Mouse (Mus musculus) liver (tissue): ENCODE measurements around the gene Rmi2.
A peak's percentile ranks its signal among the peaks of the same experiment; 100 is the strongest.
"Not testable (repeated sequence)": the region's sequence is repeated elsewhere in the genome, so short reads cannot be mapped to it uniquely, and the experiment has no call there.

Experiments used
- DNase-seq: peaks from one replicate; pipeline ENCODE4 v3.0.0-alpha.2; 2020; ENCODE audit warnings: mixed read lengths

Gene Rmi2

GRCm38 (mm10) chr16:10834911-10835587 lies at the start of gene Rmi2:
Rmi2 (plus strand) TSS chr16:10835059.
- peak; percentile 93 for DNase-seq

DNA sequence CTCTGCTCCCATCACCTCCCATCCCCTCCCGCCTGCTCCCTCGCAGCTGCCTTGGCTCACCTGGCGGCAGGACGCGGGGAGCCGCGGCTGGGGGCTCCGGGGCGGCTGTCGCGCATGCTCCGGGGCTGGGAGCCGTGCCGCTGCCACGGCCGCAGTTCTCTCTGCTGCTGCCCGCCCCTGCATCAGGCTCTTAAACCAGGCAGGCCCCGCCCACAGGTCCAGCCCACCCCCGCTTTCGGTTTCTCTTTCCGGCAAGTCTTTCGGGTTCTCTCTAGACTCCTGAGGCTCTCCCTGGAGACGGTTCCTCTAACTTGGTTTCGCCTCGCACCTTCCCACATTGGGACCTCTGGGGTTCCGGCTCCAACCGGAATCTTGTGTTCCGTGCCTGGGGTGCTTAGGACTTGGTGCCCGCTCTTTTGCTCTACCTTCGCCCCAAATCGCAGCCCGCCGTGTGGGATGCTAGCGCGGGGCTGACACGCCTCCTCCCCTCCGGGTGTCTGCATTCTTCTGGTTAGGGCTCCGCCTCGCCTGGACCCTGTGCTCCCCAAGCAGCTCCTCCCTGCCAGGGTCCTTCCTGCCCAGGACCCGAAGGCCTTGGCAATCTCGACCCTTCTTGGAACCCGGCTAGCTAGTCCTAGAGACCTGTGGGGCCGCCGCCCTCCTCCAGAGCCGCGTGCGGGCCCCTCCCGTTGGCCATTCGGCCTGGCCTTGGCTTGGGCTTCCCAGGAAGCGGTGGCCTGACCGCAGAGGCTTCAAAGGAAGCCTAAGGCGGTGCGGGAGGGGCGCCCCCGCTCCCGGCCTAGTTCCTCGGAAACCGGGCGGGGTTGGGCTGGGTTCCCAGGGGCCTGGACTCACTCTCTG lies 49.3 kb upstream of the Rmi2 start, which contains the start of gene Socs1:
TSS of gene Socs1 (minus strand) at position 166 of the 861 bp plus-strand sequence.
- DNase-seq, result peak; percentile 90

GRCm38 (mm10) chr16:10786288-10786687 lies 48.6 kb upstream of the Rmi2 start:
- DNase-seq, result peak; percentile 82

GRCm38 (mm10) chr16:10786782-10787547 lies 47.9 kb upstream of the Rmi2 start:
- no peak for DNase-seq

- no peak for DNase-seq
These were observed 47.3 kb upstream of the Rmi2 start for GRCm38 (mm10) chr16:10787548-10788058.

- DNase-seq, result no peak
These were observed 46.6 kb upstream of the Rmi2 start, which contains the start of gene Tnp2 for GRCm38 (mm10) chr16:10788271-10788670. Tnp2 (minus strand) TSS chr16:10788660.

DNA sequence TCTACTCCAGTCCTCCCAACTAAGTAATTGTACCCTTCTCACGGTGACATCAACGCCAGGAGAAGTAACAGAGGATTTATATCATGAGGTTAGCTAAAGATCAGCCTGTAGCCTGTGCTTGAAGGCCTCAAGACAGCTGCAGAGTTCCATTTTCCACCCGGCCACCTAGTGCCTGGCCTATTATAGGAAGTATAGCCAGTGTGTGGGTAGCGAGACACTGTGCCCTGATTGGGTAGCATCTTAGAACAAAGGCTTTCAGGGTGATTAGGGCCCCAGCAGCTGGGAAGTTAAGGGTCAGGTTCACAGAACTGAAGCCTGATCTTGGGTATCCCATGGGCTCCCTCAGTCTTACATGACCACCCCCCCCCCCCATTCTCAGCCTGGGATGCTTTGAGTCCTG lies 46.0 kb upstream of the Rmi2 start:
- DNase-seq, result no peak

DNA sequence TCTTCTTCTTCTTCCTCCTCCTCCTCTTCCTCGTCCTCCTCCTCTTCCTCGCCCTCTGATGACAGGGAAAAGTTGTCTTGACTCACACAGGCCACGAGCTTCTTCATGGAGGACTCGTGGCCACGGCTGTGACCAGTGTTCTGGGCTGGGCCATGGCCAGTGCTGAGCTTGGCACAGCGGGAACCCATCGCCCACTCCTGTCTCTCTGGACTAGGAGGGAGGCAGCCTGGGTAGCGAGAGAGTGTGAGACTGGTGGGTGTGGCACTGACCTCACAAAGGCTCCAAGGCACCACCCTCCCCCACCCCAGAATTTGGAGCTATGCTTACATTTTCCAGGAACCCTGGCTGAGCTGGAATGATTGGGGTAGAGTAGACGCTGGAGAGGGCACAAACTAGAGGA lies 44.2 kb upstream of the Rmi2 start, which contains the start of gene Prm3:
TSS of gene Prm3 (minus strand) at position 213 of the 400 bp plus-strand sequence.
- no peak for DNase-seq

GRCm38 (mm10) chr16:10796034-10796433 lies 38.8 kb upstream of the Rmi2 start, which contains the start of gene Prm2:
Prm2 (minus strand) TSS chr16:10796134.
- no peak for DNase-seq

DNA sequence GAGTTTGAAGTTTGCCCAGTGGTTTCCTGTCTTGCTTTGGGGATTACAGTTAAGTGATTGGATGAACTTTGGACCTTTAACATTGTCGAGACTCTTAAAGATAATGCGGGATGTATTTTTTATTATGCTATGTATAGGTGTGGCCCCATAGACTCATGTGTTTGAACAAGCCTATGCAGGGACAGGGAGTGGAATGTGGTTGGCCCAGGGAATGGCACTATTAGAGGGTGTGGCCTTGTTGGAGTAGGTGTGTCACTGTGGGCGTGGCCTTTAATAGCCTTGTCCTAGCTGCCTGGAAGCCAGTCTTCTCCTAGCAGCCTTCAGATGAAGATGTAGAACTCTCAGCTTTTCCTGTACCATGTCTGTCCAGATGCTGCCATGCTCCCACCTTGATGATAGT lies 32.4 kb upstream of the Rmi2 start:
- DNase-seq, result not testable (repeated sequence)

- DNase-seq, result no peak
These were observed 28.9 kb upstream of the Rmi2 start, which contains the start of gene Prm1 for GRCm38 (mm10) chr16:10805789-10806527. Prm1 (minus strand) TSS chr16:10805839.

DNA sequence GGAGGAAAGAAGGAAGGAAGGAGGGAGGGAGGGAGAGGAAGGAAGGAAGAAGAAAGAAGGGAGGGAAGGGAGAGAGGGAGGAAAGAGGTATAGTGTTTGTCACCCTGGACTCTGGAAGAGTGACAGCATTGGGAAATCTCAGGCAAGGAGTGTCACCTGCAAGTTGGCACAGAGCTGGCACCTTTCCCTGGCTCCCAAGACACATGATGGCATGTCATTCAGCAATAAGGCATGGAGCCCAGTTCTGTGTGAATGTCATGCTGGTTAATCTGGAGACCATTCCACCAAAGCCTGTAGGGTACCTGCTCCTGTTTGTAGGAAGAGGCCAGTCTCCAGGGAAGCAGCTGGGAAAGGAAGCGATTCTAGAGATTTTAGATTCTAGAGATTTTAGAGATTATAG lies 24.5 kb upstream of the Rmi2 start:
- no peak for DNase-seq

- no peak for DNase-seq
These were observed 21.9 kb upstream of the Rmi2 start, which contains the start of gene Gm11172 for GRCm38 (mm10) chr16:10812865-10813371. Gm11172 (plus strand) TSS chr16:10812915.

GRCm38 (mm10) chr16:10813726-10814125 lies 21.1 kb upstream of the Rmi2 start:
- DNase-seq, result no peak

GRCm38 (mm10) chr16:10814864-10815263 lies 20.0 kb upstream of the Rmi2 start:
- peak; percentile 40 for DNase-seq

- no peak for DNase-seq
These were observed 16.2 kb upstream of the Rmi2 start for GRCm38 (mm10) chr16:10818579-10819135.

DNA sequence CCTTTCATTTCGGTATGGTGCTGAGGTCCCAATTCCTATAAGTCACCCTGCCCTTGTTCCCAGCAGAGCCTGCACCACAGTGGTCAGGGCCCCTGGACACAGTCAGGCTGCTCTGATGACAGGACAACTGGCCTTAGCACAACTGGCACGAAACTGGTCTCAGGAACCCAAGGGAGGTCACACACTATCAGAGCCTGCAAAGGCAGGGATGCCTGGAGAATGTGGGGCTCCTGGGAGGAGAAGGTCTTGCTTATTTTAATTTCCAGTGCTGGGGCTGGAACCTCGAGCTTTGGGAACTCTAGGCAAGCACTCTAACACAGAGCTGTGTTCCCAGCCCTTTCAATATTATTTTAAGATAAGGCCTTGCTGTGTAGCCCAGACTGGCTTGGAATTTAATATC lies 14.9 kb upstream of the Rmi2 start:
- no peak for DNase-seq

DNA sequence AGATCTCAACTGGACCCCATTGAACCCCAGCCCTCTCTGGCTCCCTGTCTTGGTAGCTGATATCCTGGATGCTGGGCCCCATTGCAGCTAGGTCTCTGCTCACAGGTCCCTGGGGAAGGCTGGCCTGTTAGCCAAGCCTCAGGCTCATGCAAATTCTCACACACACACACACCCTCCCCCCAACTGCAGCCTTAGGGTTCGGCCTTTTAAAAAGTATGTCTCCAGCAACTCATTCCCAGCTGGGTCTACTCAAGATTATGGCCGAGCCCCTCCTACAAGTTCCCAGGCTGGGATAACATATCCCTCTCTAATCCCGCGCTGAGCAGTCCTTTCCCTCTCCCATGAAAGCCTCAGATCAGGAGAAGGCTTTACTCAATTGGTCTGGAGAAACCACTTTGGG lies 13.5 kb upstream of the Rmi2 start:
- DNase-seq, result no peak

GRCm38 (mm10) chr16:10824536-10824935 lies 10.3 kb upstream of the Rmi2 start:
- DNase-seq, result no peak

- DNase-seq, result no peak
These were observed 9.0 kb upstream of the Rmi2 start for GRCm38 (mm10) chr16:10825840-10826239.

GRCm38 (mm10) chr16:10827269-10827668 lies 7.6 kb upstream of the Rmi2 start:
- DNase-seq, result no peak
